Mouse (Mus musculus) midbrain, embryonic 12.5 days (tissue): ENCODE measurements at regions not wholly inside any gene's neighbourhood (a gene's known extent, or its start where the extent isn't known, plus 50 kb on each side); places are given as distances from the start of the nearest gene placed in this dataset.

Experiments
- ATAC-seq: fragments of 200-750 bp; cut with Nextera tagmentation; 2 replicates; pipeline ENCODE4 v1.8.0; 2017; ENCODE audit warnings: low read depth, moderate TSS enrichment, moderate library complexity; ENCODE audit not compliant: low FRiP score
- H3K27ac ChIP-seq: fragments of 300-500 bp; sonication (generic); replicated peaks from 2 replicates; pipeline ENCODE4 v1.5.1; 2016; ENCODE audit warnings: mild to moderate bottlenecking
- H3K27me3 ChIP-seq: fragments of 300-500 bp; sonication (generic); 2 replicates; pipeline ENCODE4 v1.6.1; 2016; ENCODE audit warnings: mild to moderate bottlenecking
- H3K36me3 ChIP-seq: fragments of 300-500 bp; sonication (generic); 2 replicates; pipeline ENCODE4 v1.6.1; 2016
- H3K4me1 ChIP-seq: fragments of 300-500 bp; sonication (generic); 2 replicates; pipeline ENCODE4 v1.6.1; 2016
- H3K4me2 ChIP-seq: fragments of 300-500 bp; sonication (generic); replicated peaks from 2 replicates; pipeline ENCODE4 v1.6.1; 2016; ENCODE audit warnings: mild to moderate bottlenecking, moderate library complexity
- H3K4me3 ChIP-seq: fragments of 300-500 bp; sonication (generic); 2 replicates; pipeline ENCODE4 v1.5.1; 2016; ENCODE audit warnings: mild to moderate bottlenecking
- H3K9ac ChIP-seq: fragments of 300-500 bp; sonication (generic); replicated peaks from 2 replicates; pipeline ENCODE4 v1.6.1; 2016; ENCODE audit warnings: mild to moderate bottlenecking, moderate library complexity
- H3K9me3 ChIP-seq: fragments of 300-500 bp; sonication (generic); 2 replicates; pipeline ENCODE4 v1.6.1; 2016; ENCODE audit warnings: mild to moderate bottlenecking
- WGBS: fragments of 180-500 bp; shearing (Covaris S2); methylation state at CpG from one replicate; pipeline ENCODE4 v1.1.7; 2016; 5-methylcytosine and 5-hydroxymethylcytosine counted together

DNA sequence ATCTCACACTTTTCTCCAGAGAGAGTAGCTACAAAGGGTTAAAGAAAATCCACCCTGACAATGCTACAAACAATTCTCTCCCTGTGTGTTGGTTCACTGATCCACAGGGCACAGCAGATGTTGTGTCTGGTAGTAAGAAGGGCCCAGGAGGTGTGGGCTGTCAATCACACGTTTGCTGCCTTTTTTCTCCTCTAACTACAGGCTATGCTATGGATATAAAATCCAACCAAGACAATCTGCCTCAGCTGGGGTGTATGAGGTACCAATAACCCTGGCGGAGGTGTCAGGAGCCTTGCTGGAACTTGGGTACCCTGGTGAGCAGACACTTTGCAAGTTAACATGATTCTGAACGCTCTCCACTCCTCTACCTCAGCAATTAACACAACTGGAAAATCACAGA is 1002.1 kb upstream of the Pou3f2 start:
- Histone ChIP-seq H3K9me3 (no peaks in the 10 kb centered on the region), H3K4me2 (0 out of 2 replicates have a peak overlapping the region, but pooled peaks have one; percentile 2), H3K27ac (peak overlapping the region; percentile 81), H3K9ac (no peak overlapping the region), H3K4me1 (peaks cover 12% of the 10 kb centered on the region), H3K36me3 (no peaks in the 10 kb centered on the region), H3K4me3 (no peak overlapping the region), H3K27me3 (no peaks in the 10 kb centered on the region)
- peak; percentile 95 for ATAC-seq
- 6% methylated on average over 3 of the region's 3 CpGs for WGBS

DNA sequence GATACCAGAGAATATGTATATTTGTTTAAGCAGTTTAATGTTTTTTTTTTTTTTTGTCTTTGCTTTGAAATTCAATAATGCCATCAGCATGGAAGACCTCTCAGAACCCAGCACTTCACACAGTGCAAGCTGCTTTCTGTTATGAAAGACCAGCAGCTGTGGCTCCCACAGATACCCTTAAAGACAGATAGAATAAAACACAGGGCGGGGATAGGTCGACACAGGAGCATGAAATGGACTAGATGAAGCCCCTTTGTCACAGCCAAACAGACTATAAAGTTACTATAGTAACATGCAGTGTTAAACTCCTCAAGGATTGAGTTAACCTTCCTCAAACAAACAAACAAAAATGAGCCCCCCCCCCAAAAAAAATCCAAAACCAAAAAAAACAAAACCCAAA is 1003.1 kb upstream of the Pou3f2 start:
- 6% methylated on average over 2 of the region's 2 CpGs for WGBS
- H3K9me3 ChIP-seq: no peaks in the 10 kb centered on the region
- H3K27me3 ChIP-seq: no peaks in the 10 kb centered on the region; the same call in 1 of the 2 replicates
- H3K4me1 ChIP-seq: peaks cover 12% of the 10 kb centered on the region
- peak; percentile 89 for ATAC-seq
- H3K4me3 ChIP-seq: no peak overlapping the region
- no peaks in the 10 kb centered on the region for H3K36me3 ChIP-seq
- no peak overlapping the region for H3K4me2 ChIP-seq
- H3K9ac ChIP-seq: no peak overlapping the region
- H3K27ac ChIP-seq: peak overlapping the region; percentile 63

- H3K36me3 ChIP-seq: no peaks in the 10 kb centered on the region
- H3K9ac ChIP-seq: no peak overlapping the region
- H3K4me1 ChIP-seq: no peaks in the 10 kb centered on the region
- no peaks in the 10 kb centered on the region; the same call in 1 of the 2 replicates for H3K27me3 ChIP-seq
- no peak overlapping the region for H3K4me2 ChIP-seq
- no peak overlapping the region for H3K27ac ChIP-seq
- ATAC-seq: no peak
- no peak overlapping the region for H3K4me3 ChIP-seq
- WGBS: 76% methylated on average over 2 of the region's 2 CpGs
- no peaks in the 10 kb centered on the region for H3K9me3 ChIP-seq
These were observed 997.5 kb upstream of the Mms22l start for GRCm38 (mm10) chr4:23498710-23499109.

- H3K4me3 ChIP-seq: no peak overlapping the region
These were observed 991.4 kb upstream of the Mms22l start for GRCm38 (mm10) chr4:23504770-23505420.

GRCm38 (mm10) chr4:23510873-23511272 is 985.4 kb upstream of the Mms22l start:
- 35% methylated on average over 4 of the region's 4 CpGs for WGBS
- H3K9ac ChIP-seq: no peak overlapping the region
- no peak overlapping the region for H3K4me3 ChIP-seq
- H3K4me2 ChIP-seq: no peak overlapping the region
- no peak overlapping the region for H3K27ac ChIP-seq
- peaks cover 9% of the 10 kb centered on the region for H3K4me1 ChIP-seq
- H3K36me3 ChIP-seq: no peaks in the 10 kb centered on the region
- ATAC-seq: peak; percentile 61
- H3K9me3 ChIP-seq: no peaks in the 10 kb centered on the region
- H3K27me3 ChIP-seq: no peaks in the 10 kb centered on the region

More at GRCm38 (mm10) chr4:23504770-23505420, 991.4 kb upstream of the Mms22l start:
- 48% methylated on average over 6 of the region's 6 CpGs for WGBS
- Histone ChIP-seq H3K27ac (no peak overlapping the region), H3K9me3 (no peaks in the 10 kb centered on the region), H3K9ac (no peak overlapping the region), H3K4me1 (no peaks in the 10 kb centered on the region), H3K27me3 (no peaks in the 10 kb centered on the region), H3K4me2 (no peak overlapping the region), H3K36me3 (no peaks in the 10 kb centered on the region)
- ATAC-seq: peak; percentile 41; the same call in 1 of the 2 replicates

GRCm38 (mm10) chr4:23512014-23512413 is 984.2 kb upstream of the Mms22l start:
- H3K27ac ChIP-seq: no peak overlapping the region
- no peak overlapping the region for H3K4me3 ChIP-seq
- no peaks in the 10 kb centered on the region for H3K27me3 ChIP-seq
- peak; percentile 50; the same call in 1 of the 2 replicates for ATAC-seq
- H3K9ac ChIP-seq: no peak overlapping the region
- H3K4me1 ChIP-seq: peaks cover 9% of the 10 kb centered on the region
- H3K9me3 ChIP-seq: no peaks in the 10 kb centered on the region
- H3K4me2 ChIP-seq: no peak overlapping the region
- H3K36me3 ChIP-seq: no peaks in the 10 kb centered on the region
- WGBS: 34% methylated on average over 4 of the region's 4 CpGs

DNA sequence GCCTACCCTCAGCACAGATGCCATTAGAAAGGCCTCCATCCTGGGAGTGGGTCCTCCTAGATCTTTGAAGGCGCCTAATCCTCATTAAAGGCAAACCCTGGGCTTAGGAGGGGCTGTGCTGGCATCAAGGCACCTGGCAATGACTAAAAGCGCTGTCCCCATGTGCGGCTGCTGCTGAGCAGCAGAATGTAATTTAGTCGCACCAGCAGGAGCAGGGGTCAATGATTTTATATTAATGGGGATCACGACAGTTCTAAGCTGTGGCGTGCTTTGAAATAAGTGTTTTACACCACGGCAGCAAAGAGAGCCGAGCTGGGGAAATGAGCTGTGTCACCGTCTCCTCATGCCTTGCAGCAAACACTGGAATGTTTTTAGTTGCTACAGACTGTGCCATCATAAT is 982.3 kb upstream of the Mms22l start:
- peaks cover 9% of the 10 kb centered on the region for H3K4me1 ChIP-seq
- ATAC-seq: peak; percentile 88
- H3K4me3 ChIP-seq: no peak overlapping the region
- no peaks in the 10 kb centered on the region for H3K27me3 ChIP-seq
- peaks cover 2% of the 10 kb centered on the region; the same call in 1 of the 2 replicates for H3K9me3 ChIP-seq
- H3K27ac ChIP-seq: peak overlapping the region; percentile 60; the same call in 1 of the 2 replicates
- WGBS: 12% methylated on average over 9 of the region's 9 CpGs
- no peaks in the 10 kb centered on the region for H3K36me3 ChIP-seq
- H3K9ac ChIP-seq: no peak overlapping the region
- peak overlapping the region; percentile 28 for H3K4me2 ChIP-seq
